Mouse (Mus musculus): ENCODE data around the gene Ndufaf3.
A peak's percentile ranks its signal among the peaks of the same experiment; 100 is the strongest.

The Ndufaf3 gene

DNA sequence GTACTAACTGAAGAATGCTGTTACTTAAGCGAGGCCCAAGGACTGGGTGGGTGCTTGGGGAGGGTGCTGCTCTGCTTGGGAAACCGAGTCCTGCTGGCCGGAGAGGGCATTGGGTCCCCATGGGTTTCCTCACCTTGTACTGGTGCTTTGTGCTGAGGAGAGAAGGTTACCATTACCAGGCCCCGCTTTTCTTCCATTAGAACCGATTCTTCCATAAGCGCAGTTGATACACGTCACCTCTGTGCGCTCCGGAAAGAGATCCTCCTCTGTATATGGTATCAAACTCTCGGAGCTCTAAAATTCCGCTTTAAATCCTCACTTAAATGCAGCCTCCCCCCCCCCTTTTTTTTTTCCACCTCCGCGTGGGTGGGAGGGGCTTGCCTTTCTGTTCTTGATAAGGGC lies 49.3 kb downstream of the Ndufaf3 start:
- DNase-seq (ENCODE audit: low spot score): no peak

DNA sequence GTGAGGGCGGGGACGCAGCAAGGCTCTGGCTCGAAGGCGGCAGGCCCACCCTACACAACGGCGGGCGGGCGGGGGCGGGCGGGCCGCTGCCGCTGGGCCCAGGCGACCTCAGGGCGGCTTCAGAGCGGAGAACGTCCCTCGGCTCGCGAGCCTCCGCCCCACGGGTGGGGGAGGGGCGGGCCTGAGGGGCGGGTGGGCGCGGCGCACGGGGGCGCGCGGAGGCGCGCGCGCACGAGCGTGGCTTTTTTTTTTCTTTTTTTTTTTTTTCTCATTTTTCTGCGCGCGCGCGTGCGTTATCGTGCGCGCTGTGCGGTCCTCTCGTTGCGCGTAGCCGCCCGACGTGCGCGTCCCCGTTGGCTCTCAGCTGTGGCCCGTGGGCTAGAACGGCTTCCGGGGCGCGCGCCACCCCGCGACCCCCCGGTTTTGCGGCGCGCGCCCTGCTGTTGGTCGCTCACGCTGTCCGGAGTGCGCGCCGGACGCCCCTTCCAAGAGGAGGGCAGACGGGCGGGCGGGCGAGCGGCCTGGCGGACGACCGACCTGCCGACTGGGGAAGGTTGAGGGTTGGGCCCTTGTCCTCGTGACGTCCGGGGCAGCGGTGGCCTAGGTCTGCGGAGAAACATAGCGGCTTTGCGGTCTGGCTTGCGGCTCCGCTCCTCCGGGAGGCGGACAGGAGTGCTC lies 49.8 kb downstream of the Ndufaf3 start:
- DNase-seq (ENCODE audit: low spot score): peak; percentile 91

DNA sequence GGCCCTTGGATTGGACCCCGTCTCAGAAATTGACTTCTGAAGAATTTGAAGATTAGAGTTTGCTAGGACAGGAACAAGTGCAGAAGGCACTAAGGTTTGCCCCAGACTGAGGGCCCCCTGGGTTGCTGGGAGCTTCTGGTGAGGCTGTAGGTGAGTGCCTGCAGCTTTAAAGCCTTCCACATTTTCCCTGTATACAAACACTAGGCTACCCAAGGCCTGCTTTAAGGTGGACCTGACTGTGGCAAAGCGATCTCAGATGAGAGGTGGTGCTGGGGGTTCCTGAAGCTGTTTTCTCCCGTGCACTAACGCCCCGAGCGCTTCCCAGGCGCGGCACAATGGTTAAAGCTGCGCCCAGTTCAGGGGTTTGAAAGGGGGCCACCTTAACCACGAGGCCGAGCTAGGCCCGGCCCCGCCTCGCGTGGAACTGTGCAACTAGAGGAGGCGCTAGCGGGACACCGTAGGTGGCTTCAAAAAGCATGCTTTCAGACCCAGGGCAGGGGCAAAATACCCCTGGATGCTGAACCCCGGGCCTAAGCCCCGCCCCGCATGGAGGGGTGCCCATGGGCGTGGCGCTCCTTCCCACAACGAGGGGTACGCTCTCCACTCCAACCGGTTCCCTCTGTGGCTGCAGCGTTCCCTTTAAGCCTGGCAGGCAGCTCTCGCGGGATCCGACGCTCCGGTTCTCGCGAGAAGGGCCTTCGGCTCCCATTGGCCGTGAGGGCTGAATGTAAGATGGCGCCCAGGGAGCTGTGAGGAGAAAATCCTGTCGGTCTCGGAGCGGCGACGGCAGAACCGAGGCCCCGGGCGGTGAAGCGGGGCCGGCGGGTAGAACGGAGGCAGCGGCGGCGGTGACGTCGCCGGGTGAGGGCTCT lies 50.6 kb downstream of the Ndufaf3 start, which contains the start of gene Qrich1:
Qrich1 (plus strand) TSS at position 427 of the 872 bp plus-strand sequence.
- peak; percentile 96 for DNase-seq (ENCODE audit: low spot score)

Data from testis, postnatal 14 days (tissue).